Mouse (Mus musculus): ENCODE data around the gene Ccdc92. TPM values are rescaled to one million over a fixed set of nuclear protein-coding genes. Genes with fewer than 3 reads are reported as not detected.
A peak's percentile ranks its signal among the peaks of the same experiment; 100 is the strongest.

The Ccdc92 gene
- polyA plus RNA-seq (2012; ENCODE audit: insufficient read depth, low replicate concordance), result 105 and 129 TPM in 2 replicates

GRCm38 (mm10) chr5:124862013-124862866, at the start of gene Ccdc92, which contains the start of gene Zfp664:
Ccdc92 (minus strand) TSS chr5:124862424.
Zfp664 (plus strand) TSS chr5:124862691.
- Histone ChIP-seq H3K9me3 (no peaks in the 10 kb centered on the region), H3K4me1 (peaks cover 65% of the 10 kb centered on the region), H3K4me3 (replicated peaks) (peak within 1 kb of the TSS; percentile 96), H3K27me3 (replicated peaks) (peaks cover 18% of the 10 kb centered on the region), H3K36me3 (replicated peaks; ENCODE audit: low read length) (peaks cover 29% of the 10 kb centered on the region)
- TF ChIP-seq GATA1 (IDR thresholded peaks at IDR 0.05; ENCODE audit: borderline replicate concordance, low read length), result no peak
- TF ChIP-seq FLI1 (IDR thresholded peaks at IDR 0.05; ENCODE audit: low read length), result no peak

GRCm38 (mm10) chr5:124908860-124909259, 46.6 kb upstream of the Ccdc92 start:
- Histone ChIP-seq H3K36me3 (replicated peaks; ENCODE audit: low read length) (no peaks in the 10 kb centered on the region), H3K9me3 (peaks cover 35% of the 10 kb centered on the region), H3K4me3 (replicated peaks) (no peak overlapping the region), H3K4me1 (peaks cover 9% of the 10 kb centered on the region), H3K27me3 (replicated peaks) (peaks cover 78% of the 10 kb centered on the region)
- no peak for TF ChIP-seq FLI1 (IDR thresholded peaks at IDR 0.05; ENCODE audit: low read length)

GRCm38 (mm10) chr5:124906890-124907289, 44.7 kb upstream of the Ccdc92 start:
- TF ChIP-seq GATA1 (IDR thresholded peaks at IDR 0.05; ENCODE audit: borderline replicate concordance, low read length) (no peak), FLI1 (IDR thresholded peaks at IDR 0.05; ENCODE audit: low read length) (no peak)
- Histone ChIP-seq H3K27me3 (replicated peaks) (peaks cover 74% of the 10 kb centered on the region), H3K9me3 (peaks cover 35% of the 10 kb centered on the region), H3K4me1 (peaks cover 9% of the 10 kb centered on the region), H3K36me3 (replicated peaks; ENCODE audit: low read length) (no peaks in the 10 kb centered on the region), H3K4me3 (replicated peaks) (no peak overlapping the region)

GRCm38 (mm10) chr5:124903852-124904251, 41.6 kb upstream of the Ccdc92 start:
- Histone ChIP-seq H3K4me3 (replicated peaks) (no peak overlapping the region), H3K36me3 (replicated peaks; ENCODE audit: low read length) (no peaks in the 10 kb centered on the region), H3K9me3 (peaks cover 18% of the 10 kb centered on the region), H3K27me3 (replicated peaks) (peaks cover 64% of the 10 kb centered on the region), H3K4me1 (peaks cover 16% of the 10 kb centered on the region)
- TF ChIP-seq FLI1 (IDR thresholded peaks at IDR 0.05; ENCODE audit: low read length) (no peak), GATA1 (IDR thresholded peaks at IDR 0.05; ENCODE audit: borderline replicate concordance, low read length) (no peak)

GRCm38 (mm10) chr5:124902195-124902594, 40.0 kb upstream of the Ccdc92 start:
- TF ChIP-seq GATA1 (IDR thresholded peaks at IDR 0.05; ENCODE audit: borderline replicate concordance, low read length) (no peak), FLI1 (IDR thresholded peaks at IDR 0.05; ENCODE audit: low read length) (no peak)
- H3K36me3 ChIP-seq (replicated peaks; ENCODE audit: low read length), result no peaks in the 10 kb centered on the region
- H3K4me3 ChIP-seq (replicated peaks), result no peak overlapping the region
- H3K4me1 ChIP-seq, result peaks cover 21% of the 10 kb centered on the region
- peaks cover 62% of the 10 kb centered on the region for H3K27me3 ChIP-seq (replicated peaks)
- peaks cover 18% of the 10 kb centered on the region for H3K9me3 ChIP-seq

- Histone ChIP-seq H3K4me3 (replicated peaks) (no peak overlapping the region), H3K9me3 (peaks cover 18% of the 10 kb centered on the region)
- TF ChIP-seq GATA1 (IDR thresholded peaks at IDR 0.05; ENCODE audit: borderline replicate concordance, low read length), result no peak
- TF ChIP-seq FLI1 (IDR thresholded peaks at IDR 0.05; ENCODE audit: low read length), result no peak
Measured at GRCm38 (mm10) chr5:124901675-124902074, 39.5 kb upstream of the Ccdc92 start.

GRCm38 (mm10) chr5:124900738-124901490, 38.7 kb upstream of the Ccdc92 start:
- Histone ChIP-seq H3K36me3 (replicated peaks; ENCODE audit: low read length) (no peaks in the 10 kb centered on the region), H3K4me3 (replicated peaks) (no peak overlapping the region), H3K4me1 (peaks cover 21% of the 10 kb centered on the region), H3K27me3 (replicated peaks) (peaks cover 58% of the 10 kb centered on the region), H3K9me3 (peaks cover 12% of the 10 kb centered on the region)
- TF ChIP-seq GATA1 (IDR thresholded peaks at IDR 0.05; ENCODE audit: borderline replicate concordance, low read length) (no peak), FLI1 (IDR thresholded peaks at IDR 0.05; ENCODE audit: low read length) (no peak)

More at GRCm38 (mm10) chr5:124901675-124902074, 39.5 kb upstream of the Ccdc92 start:
- Histone ChIP-seq H3K4me1 (peaks cover 21% of the 10 kb centered on the region), H3K27me3 (replicated peaks) (peaks cover 62% of the 10 kb centered on the region), H3K36me3 (replicated peaks; ENCODE audit: low read length) (no peaks in the 10 kb centered on the region)

- Histone ChIP-seq H3K27me3 (replicated peaks) (peaks cover 54% of the 10 kb centered on the region), H3K9me3 (peaks cover 4% of the 10 kb centered on the region), H3K4me3 (replicated peaks) (peak overlapping the region; percentile 76), H3K4me1 (peaks cover 21% of the 10 kb centered on the region), H3K36me3 (replicated peaks; ENCODE audit: low read length) (no peaks in the 10 kb centered on the region)
- no peak for TF ChIP-seq FLI1 (IDR thresholded peaks at IDR 0.05; ENCODE audit: low read length)
- TF ChIP-seq GATA1 (IDR thresholded peaks at IDR 0.05; ENCODE audit: borderline replicate concordance, low read length), result no peak
Measured at GRCm38 (mm10) chr5:124899945-124900631, 37.9 kb upstream of the Ccdc92 start.

GRCm38 (mm10) chr5:124896135-124896534, 33.9 kb upstream of the Ccdc92 start:
- peaks cover 38% of the 10 kb centered on the region for H3K4me1 ChIP-seq
- TF ChIP-seq GATA1 (IDR thresholded peaks at IDR 0.05; ENCODE audit: borderline replicate concordance, low read length), result no peak
- TF ChIP-seq FLI1 (IDR thresholded peaks at IDR 0.05; ENCODE audit: low read length), result no peak
- no peaks in the 10 kb centered on the region for H3K9me3 ChIP-seq
- H3K27me3 ChIP-seq (replicated peaks), result peaks cover 30% of the 10 kb centered on the region
- H3K4me3 ChIP-seq (replicated peaks), result no peak overlapping the region
- no peaks in the 10 kb centered on the region for H3K36me3 ChIP-seq (replicated peaks; ENCODE audit: low read length)

All from megakaryocyte, embryonic 14.5 days (primary cell).